Mouse (Mus musculus) kidney, adult 9 months (tissue): ENCODE results near the gene Mcrip2.

Experiments
- DNase-seq: peaks from one replicate; pipeline ENCODE4 v3.0.0; 2022

Mcrip2 gene

GRCm38 (mm10) chr17:25833291-25833663 lies 35.3 kb downstream of the Mcrip2 start, which contains the start of gene Stub1:
Gene Stub1 (minus strand): TSS chr17:25833404.
- peak; percentile 99 for DNase-seq

DNA sequence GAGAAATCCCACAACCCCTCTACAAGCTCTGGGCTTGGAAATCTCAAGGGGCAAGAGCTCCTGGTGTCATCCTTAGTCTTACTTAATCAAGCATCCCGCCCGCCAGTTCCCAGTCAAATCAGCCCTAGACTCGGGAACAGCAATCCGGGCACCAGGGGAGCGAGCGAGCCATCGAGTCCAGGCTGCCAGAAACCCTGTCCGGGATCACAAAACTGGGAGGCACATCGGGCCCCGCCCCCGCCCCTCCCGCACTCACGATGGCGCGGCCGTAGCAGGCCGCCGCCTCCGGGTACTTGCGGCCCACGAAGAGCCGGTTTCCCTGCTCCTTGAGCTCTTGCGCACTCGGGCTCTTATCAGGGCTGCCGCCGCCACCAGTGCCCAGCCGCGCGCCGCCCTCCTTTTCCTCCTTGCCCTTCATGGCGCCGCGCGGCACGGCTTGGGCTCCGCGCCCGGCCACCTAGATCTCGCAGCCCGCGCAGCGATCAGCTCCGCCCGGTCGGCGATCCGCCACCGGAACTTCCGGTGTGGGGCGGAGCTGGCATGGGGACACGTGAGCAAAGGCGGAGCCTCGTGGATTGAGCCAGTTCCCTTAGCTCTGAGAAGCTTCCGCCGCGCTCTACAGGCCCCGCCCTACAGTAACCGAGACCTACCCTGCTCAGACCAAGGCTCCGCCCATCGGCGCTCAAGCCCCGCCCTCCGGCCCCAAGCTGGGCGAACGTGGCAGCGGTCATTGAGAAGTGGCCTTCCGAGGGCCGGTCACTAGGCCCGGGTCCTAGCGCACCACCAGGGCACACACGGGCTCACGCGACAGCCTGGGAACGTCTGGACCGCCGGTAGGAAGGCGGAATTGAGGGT lies 35.9 kb downstream of the Mcrip2 start:
- peak; percentile 100 for DNase-seq

- peak; percentile 54 for DNase-seq
Observed at GRCm38 (mm10) chr17:25831451-25832281, 36.9 kb downstream of the Mcrip2 start.

DNA sequence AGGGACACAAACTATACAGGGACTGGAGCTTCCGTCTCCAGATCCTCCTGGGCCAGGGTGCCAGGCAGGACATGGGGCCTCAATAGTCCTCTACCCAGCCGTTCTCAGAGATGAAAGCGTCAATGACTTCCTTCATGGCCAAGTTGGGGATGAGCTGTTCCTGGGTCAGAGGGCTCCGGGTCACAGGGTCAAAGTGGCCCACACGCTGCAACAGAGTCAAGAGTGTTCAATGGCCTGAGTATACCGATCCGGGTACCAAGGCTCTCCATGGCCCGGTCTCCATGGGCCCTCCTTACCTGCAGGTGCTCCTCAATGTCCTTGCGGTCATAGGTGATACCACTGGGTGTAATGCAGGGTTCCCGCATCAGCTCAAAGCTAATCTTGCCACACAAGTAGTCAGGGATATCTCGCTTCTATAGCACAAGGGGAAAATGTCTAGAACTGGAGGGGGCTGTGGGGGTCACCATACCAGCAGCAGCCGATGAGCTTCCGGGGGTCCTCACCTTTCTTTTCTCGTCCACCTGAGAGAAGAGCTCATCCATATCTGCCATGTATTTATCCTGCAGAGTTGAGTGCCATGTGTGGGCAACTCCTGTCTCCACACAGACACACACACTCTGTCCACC lies 37.6 kb downstream of the Mcrip2 start:
- no peak for DNase-seq

- no peak for DNase-seq
Observed at GRCm38 (mm10) chr17:25830200-25830753, 38.3 kb downstream of the Mcrip2 start.

DNA sequence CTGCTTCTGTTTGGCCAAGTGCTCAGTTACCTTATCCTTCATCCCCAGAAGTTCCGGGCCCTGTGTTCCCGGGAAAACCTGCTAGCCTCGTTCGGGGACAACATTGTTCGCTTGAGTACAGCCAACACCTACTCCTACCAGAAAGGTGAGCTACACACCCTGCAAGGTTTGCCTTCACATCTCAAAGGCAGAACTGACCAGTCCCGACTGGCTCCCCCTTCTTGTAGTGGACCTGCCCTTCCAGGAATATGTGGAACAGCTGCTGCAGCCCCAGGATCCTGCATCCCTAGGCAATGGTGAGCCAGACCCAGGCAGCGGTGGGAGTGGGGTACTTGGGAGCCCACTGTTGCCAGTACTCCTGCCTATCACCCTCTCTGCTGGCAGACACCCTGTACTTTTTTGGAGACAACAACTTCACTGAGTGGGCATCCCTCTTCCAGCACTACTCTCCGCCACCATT lies 39.0 kb downstream of the Mcrip2 start:
- no peak for DNase-seq

DNA sequence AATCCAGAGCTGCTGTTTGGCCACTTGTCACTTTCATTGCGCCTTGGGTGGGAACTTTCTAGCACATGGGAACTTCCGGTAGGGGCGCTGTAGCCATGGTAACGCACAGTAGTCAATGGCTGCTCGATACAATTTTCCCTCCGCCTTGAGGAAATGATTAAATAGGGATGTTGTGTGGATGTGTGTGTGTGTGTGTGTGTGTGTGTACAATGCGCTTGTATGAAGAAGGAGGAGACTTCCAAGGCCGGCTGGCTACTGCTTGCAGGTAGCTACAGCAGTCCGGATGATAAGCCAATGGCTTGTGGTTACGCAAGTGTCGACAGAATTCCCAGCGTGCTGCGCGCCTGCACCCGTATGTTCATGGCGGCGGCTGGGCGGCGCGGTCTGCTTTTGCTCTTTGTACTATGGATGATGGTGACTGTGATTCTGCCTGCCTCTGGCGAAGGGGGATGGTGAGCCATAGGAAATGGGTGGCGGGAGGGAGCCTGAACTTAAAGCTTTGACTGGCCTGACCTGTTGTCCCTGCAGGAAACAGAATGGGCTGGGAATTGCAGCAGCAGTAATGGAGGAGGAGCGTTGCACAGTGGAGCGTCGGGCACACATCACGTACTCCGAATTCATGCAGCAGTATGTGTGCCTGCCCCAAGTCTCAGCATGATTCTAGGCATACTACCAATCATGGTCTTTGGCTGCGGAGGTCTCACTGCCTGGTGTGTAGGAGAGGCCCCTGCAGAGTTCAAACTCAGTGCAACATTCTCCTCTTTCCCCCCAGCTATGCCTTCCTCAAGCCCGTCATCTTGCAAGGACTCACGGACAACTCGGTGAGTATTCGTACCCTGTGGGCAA lies 39.6 kb downstream of the Mcrip2 start, which contains the start of gene Jmjd8:
Gene Jmjd8, plus strand, starts transcription at position 156 of the 846 bp plus-strand sequence.
- peak; percentile 86 for DNase-seq

DNA sequence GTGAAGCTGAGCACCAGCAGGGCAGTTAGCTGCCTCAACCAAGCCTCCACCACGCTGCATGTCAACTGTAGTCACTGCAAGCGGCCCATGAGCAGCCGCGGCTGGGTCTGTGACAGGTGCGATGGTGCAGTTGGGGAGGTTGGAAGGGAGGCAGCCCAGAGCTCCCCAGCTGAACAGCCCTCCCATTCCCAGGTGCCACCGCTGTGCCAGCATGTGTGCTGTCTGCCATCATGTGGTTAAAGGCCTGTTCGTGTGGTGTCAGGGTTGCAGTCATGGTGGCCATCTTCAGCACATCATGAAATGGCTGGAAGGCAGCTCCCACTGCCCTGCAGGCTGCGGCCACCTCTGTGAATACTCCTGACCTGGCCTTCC lies 40.4 kb downstream of the Mcrip2 start:
- no peak for DNase-seq

DNA sequence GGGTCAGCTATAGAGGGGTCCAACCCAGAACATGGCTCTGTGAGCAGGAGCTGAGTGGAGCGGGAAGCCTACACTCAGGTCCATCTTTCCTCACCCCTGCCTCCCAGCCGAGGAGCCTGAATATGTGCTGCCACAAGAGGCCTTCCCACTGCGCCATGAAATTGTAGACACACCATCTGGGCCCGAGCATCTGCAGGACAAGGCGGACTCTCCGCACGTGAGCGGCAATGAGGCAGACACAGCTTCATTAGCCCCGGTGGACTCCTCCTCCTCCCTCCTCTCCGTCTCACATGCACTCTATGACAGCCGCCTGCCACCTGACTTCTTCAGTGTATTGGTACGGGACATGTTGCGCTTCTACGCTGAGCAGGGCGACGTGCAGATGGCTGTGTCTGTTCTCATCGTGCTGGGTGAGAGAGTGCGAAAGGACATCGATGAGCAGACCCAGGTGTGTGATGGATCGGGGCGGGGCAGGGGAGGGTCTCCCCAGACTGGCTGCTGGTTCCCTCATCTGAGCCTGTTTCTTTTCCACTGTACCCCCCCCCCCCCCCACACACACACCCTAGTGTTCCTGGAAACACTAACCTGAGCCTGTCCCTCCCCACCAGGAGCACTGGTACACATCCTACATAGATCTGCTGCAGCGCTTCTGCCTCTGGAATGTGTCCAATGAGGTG lies 40.9 kb downstream of the Mcrip2 start:
- DNase-seq, result no peak

- DNase-seq, result no peak
Observed at GRCm38 (mm10) chr17:25827011-25827410, 41.6 kb downstream of the Mcrip2 start.

DNA sequence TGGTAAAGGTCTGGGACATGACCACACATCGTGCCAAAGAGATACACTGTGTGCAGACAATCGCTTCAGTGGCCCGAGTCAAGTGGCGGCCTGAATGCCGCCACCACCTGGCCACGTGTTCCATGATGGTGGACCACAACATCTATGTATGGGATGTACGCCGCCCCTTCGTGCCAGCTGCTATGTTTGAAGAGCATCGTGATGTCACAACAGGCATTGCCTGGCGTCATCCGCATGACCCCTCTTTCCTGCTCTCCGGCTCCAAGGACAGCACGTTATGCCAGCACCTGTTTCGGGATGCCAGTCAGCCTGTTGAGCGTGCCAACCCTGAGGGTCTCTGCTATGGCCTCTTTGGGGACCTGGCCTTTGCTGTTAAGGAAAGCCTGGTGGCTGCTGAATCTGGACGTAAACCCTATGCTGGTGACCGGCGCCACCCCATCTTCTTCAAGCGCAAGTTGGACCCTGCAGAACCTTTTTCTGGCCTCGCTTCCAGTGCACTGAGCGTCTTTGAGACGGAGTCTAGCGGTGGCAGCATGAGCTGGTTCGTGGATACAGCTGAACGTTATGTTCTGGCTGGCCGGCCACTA lies 42.5 kb downstream of the Mcrip2 start:
- no peak for DNase-seq

DNA sequence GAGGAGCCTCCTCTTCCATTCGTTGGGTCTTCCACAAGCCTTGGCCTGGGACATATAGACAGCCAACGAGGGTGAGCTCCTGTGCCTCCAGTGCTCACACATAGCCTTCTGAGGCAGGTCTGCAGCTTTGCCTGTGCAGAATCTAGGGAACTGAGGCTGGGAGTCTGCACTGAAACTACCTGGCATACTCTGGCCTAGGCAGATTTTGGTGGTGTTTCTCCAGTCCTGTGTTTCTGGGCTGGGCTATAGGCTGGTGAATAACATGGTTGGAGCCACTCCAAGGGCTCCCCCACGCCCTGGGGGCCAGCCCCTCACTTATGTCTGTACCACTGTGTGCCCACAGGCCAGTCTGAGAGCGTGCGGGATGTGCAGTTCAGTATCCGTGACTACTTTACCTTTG lies 43.3 kb downstream of the Mcrip2 start:
- DNase-seq, result no peak

- no peak for DNase-seq
Observed at GRCm38 (mm10) chr17:25824362-25825142, 44.0 kb downstream of the Mcrip2 start.

- peak; percentile 86 for DNase-seq
Observed at GRCm38 (mm10) chr17:25823452-25823851, 45.1 kb downstream of the Mcrip2 start, which contains the start of gene Wdr24. Gene Wdr24 (plus strand): TSS chr17:25823627.

GRCm38 (mm10) chr17:25818851-25819780 lies 49.4 kb downstream of the Mcrip2 start:
- DNase-seq, result no peak

DNA sequence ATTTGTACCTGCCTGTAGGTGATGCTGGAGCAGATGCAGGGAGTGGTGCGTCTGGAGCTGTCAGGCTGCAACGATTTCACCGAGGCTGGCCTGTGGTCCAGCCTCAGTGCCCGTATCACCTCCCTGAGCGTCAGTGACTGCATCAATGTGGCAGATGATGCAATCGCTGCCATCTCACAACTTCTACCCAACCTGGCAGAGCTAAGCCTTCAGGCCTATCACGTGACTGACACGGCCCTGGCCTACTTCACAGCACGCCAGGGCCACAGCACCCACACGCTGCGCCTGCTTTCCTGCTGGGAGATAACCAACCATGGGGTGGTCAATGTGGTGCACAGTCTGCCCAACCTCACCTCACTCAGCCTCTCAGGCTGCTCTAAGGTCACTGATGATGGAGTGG lies 50.9 kb downstream of the Mcrip2 start:
- no peak for DNase-seq
